Mouse (Mus musculus): ENCODE measurements at regions not wholly inside any gene's neighbourhood (a gene's known extent, or its start where the extent isn't known, plus 50 kb on each side); places are given as distances from the start of the nearest gene placed in this dataset.

DNA sequence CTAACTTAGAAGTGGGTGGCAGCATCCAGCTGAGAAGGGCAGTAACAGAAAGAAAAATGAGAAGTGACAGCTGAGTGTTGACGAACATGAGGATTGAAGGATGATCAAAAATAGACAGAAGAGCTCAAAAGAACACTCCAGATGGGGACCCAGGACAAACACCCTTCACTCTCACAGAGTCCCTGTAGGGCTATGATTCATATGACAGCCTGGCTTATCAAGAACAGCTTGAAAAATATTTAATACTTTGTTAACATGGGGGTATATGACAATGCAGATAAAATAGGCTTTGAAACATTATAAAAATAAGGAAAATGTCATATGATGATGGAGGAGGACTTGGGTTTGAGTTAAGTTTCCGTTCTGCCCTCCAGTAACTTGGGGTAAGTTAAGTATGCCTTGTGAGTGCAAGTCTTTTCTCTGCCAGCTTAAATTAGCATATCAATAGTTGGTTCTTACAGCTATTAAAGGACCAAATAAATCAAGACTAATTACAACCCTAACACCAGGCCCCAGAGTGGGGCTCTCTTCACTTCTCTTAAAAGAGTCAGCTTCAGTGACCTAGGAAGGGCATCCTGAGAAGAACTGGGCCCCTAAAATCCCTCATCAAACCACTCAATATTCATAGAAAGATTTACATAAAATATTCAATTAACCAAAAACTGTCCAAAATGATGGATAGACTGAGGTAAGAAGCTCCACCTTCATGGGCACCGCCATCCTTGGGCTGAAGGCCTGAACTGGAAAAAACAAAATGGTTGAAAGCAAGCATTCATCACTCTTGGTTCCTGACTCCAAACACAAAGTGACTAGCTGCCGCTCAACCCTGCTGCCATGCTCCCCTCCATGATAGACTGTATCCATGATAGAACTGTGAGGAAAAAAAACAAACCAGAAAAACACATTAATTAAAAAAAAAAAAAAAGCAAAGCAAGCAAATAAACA is 198.6 kb upstream of the Gcfc2 start:
- DNase-seq (ENCODE audit: low read depth, low spot score): no peak

DNA sequence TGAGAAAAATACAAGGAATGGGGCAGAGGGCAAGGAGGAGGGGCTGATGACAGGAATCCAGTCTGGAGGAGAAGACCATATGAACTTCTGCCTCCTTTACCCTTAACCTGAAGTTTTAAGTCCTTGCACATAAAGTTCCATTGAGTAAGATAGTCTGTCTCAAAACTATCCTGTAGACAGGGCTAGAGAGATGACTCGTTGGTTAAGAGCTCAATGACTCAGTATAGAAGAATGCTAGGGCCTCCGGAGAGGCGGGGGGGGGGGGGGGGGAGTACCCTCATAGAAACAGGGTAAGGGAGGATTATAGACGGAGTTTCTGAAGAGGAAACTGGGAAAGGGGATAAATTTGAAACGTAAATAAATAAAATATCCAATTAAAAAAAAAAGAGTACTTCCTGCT is 191.8 kb upstream of the Gcfc2 start:
- no peak for DNase-seq (ENCODE audit: low read depth, low spot score)

DNA sequence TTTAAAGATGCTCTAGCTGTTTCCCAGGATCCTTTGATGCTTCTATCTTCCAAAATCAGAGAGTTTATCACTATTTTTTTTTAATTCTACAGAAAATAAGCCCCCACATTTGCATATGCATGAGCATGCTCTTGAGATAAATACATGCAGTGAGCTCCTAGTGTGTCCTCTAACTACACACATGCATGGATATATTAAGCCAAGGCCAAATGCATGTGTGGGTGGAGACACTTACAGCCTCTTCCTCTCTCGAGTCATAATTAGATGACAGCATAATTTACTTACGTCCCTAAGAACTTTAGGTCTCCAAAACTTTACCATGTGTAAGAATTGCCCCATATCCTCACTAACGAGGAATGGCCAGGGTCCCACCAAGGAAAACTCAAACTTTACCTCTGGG is 189.9 kb upstream of the Gcfc2 start:
- no peak for DNase-seq (ENCODE audit: low read depth, low spot score)

DNA sequence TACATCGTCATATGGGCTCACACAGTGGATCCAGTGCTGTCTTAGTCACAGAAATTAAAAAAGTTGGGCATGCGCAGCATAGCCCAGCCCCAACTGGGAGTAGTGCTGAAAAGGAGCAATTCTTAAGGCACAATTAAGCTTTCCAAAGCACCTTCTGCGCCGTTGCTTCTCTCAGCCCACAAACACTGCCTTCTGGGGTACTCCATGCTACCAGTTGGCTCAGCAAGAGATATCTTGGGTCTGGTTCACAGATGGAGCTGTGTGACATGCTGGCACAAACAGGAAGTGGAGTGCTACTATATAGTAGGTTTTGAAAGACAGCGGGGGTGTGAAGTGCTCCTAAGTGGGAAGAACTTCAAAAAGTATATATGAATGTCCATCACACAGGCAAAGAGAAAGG is 185.0 kb upstream of the Gcfc2 start:
- DNase-seq (ENCODE audit: low read depth, low spot score): no peak

DNA sequence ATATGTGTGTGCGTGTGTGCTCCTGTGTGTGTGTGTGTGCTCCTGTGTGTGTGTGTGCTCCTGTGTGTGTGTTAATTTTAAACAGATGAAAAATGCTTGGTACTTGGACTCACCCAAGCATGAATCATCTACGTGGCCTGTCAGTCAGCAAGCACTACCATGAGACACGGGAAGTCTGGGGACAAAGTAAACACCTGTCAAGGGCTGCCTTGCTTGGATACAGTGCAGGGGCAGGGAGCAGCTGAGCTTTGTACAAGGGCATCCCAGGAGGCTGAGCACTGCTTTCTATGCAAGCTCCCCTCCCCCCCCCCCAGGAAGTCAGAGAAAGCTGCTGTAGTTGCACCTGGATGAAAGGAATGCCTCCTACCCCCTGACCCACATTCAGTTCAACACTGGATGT is 173.8 kb upstream of the Gcfc2 start:
- DNase-seq (ENCODE audit: low read depth, low spot score): no peak

DNA sequence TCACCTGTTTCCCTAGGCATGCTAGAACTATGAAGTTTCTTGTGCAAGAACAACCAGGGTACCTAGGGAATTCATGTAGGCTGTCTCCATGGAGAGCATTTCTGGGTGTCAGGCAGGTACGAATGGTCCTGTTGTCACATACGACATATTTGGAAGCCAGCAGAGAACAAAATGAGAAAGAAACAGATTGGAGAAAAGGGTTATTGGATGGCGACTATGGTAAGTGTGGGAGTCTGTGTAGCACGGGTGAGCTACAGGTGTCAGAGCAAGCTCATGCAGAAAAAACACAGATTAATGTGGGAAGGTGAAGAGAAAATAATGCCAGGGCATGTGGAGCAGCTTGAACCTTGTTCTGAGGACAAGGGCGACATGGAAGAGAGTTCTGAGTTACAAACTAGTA is 171.8 kb upstream of the Gcfc2 start:
- DNase-seq (ENCODE audit: low read depth, low spot score): no peak

DNA sequence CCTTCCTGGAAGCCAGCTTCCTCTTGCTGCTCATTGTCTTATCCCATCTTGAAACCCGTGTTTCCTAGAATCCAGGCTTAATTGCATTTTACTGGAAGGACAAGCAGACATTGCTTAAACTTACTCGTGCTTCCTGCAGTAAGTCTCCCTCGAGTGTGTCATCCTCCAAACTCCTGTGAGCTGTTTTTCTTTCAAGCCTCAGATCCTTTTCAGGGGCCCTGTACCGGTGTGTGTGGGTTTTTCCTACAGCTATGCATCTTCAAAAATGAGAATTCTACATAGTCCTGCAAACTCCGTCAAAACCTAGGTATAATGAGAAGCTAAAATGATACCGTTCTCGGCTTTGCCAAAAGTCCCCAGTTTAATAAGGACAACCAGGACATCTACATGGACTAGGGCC is 167.2 kb upstream of the Gcfc2 start:
- no peak for DNase-seq (ENCODE audit: low read depth, low spot score)

DNA sequence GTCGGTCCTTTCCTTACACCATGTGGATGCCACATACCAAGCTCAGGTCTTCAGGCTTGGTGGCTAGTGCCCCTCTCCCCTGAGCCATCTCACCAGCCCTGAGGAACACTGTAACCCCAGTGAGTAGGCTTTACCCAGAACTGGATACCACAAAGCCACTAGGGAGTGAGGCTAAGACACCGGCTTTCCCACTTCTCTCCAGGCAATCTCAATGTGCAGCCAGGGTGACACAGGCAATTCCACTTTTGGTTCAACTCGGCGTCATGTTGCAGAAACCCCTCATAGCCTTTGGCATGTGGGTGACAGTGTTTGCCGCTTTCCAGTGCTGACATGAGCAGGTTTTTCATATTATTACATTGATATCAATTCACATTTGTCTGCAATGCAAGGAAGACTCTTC is 164.6 kb upstream of the Gcfc2 start:
- DNase-seq (ENCODE audit: low read depth, low spot score): no peak

DNA sequence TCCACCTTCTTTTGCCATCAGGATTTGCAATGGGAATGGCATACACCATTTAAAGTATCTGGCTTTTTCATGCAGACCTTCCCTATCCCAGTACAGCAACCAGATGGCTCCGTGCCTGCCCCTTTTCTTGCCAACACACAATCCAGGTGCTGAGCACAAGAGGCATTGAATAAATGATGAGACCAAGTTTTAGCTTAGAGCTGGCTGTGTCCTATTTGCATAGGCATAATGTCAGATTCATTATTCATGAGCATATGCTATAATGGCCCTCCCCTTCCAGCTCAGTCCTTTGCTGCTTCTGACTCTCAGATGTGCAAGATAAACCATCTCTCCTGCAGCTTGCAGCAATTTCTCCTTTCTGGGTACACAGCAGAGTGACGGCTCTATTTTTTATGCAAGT is 163.3 kb upstream of the Gcfc2 start:
- no peak for DNase-seq (ENCODE audit: low read depth, low spot score)

DNA sequence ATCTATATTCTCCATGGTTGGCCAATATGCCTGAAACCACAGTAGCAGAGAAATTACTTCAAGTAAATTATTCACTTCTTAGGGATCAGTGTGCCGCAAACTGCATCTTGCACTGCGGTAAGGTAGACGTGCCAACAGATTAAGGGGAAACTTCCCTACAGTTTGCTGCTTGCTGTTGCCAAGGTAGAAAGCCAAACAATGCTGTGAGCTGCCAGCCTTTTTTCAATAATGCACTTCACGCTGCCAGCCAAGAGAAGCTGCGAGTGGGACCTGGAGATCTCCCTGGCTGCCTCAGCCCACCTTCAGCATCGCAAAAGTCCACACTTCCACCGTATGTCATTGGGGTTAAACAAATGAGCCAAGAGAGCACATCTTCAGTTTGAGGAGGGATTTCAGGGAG is 157.6 kb upstream of the Gcfc2 start:
- no peak for DNase-seq (ENCODE audit: low read depth, low spot score)

DNA sequence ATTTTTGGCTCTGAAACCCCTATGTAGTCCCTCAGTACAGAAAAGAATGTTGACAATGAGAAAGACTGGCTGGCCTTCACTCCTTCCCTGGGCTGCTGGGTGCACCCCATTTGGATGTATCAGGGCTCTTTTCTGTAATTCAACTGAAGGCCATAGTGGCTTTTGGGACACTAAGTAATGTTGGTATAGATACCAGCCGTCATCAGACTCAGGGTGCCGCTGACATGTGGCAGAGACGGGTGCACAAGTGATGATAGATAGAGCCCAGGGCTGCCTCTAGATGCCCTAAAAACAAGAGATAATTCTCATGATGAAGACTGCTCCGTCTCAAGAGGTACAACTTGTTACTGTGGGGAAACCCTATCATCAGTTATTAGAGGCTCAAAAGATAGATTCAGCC is 156.7 kb upstream of the Gcfc2 start:
- no peak for DNase-seq (ENCODE audit: low read depth, low spot score)

DNA sequence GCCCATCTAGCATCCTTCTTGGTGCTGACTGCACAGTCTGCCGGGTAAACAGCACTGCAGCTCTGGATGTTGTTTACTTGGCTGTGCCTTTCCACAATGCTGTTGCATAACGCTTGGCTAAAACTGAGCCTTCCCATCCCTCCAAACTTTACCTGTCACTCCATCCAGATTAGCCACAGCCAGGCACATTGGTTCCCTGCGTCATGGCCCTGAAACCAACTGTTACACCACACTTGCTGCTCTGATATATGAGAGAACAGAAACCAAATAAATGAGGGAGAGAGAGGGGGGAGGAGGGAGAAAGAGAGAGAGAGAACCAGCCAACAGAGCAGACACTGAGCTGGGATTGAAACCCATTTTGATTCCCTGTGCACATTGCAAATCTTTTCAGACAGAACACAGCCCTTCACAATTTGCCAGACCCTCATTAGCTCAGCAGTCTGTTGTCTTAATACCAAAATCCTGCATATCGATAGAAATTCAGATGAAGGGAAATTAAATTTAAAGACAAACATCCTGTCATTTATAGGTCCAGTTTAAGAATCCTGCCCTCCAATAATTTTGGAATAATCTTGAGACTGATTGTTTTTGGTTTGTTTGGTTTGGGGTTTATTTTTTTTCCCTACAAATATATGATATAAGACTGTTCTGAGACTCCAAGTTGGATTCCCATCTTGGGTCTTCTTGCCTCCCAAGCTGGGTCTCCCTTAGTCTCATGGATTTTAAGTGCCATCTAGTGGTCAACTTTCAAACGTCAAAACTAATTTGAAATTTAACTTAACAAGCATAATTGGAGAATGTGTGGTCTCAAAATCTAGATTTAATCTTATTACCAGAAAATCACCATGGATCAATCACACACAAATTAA is 154.6 kb upstream of the Gcfc2 start:
- no peak for DNase-seq (ENCODE audit: low read depth, low spot score)

DNA sequence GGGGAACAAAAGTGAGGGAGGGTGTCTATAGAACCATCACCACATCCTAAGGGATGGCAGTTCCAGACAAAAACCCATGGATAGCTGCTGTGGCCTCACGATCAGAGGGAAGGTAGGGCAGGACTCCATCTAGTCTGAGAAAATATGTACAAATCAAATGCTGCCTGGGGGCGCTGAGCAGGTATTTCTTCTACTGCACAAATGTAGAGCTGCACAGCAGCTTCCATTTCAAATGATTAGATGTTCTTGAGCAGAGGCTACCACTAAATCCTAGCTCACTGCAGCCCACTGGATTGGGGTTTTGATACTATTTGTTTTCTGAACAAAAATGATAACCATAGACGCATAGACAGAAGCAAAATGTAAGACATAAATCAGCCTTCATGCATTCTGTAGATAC is 153.2 kb upstream of the Gcfc2 start:
- no peak for DNase-seq (ENCODE audit: low read depth, low spot score)

DNA sequence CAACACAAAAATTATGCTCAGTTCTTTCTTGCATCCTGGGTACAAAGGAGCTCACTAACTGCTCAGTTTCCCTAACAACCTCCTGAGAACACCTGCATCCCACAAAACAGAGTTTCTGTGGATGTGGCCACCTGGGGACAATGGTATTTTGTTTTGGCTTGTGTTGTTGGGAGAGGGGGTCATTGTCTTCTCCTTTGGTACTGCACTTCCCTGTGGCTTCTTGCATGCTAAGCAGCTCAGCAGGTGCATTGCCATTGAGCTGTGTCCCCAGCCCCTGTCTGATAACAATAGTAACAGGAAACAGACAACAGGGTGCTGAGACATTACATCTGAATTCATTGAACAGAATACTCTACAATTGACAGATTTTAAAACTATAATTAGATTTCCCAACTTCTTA is 151.6 kb upstream of the Gcfc2 start:
- no peak for DNase-seq (ENCODE audit: low read depth, low spot score)

DNA sequence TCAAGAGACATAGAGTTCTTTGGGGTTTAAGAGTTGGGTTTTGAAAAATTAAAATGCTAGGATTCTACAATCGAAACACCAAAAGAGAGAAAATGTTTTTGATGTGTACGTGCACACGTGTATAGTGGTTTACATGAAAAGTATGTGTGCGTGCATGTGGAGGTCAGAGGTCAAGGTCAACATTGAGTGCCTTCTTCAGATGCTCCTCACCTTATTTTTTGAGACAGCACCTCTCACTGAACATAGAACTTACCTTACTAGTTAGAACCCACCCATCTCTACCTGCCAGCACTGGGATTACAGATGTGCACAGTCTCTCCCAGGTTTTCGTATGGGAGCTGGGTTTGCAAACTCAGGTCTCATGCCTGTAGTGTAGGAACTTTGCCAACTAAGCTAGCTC is 141.3 kb upstream of the Gcfc2 start:
- DNase-seq (ENCODE audit: low read depth, low spot score): no peak

DNA sequence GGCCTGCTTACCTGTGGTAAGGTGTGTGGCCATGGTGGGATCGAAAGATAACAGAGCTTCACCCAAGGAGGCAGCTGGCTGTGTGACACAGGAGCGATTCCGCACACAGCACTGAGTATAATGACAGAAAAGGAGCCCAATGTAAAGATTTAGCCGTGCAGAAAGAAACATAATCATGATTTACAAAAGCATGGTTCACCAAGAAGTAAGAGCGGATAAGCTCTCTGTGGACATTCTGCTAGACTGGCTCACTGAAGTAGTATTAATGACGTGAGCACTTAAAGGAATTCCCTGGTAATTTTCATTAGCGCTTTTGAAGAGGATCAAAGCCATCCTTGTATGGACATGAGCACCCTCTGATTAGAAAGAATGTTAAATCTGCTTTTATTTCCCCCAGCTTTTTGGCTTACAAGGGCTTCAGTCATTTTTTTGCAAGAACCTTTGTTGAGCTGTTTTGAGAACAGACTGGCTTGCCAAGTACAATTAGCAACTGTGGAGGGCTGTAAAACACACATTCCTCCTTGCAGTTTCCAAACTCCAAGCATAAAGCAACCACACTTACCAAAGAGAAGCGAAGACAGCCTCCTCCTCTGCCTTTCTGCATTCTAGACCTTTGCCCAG is 140.5 kb upstream of the Gcfc2 start:
- no peak for DNase-seq (ENCODE audit: low read depth, low spot score)

DNA sequence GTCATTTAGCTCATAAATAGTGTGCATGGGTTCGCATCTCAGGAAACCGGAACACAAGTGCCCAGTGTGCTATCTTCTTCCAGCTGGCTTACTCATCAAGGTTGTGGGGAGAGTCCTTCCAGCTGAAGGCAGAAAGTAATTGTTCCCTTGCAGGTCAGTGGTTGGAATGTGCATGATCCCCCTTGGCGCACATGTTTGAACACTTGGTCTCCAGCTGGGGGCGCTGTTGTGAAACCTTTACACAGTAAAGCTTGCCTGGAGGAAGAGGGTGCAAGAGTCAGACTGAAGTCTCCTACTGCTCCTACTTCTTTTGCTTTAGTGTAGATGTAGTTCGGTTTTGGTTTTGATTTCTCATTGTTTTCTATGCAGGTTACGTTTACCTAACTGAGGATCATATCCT is 128.2 kb upstream of the Gcfc2 start:
- peak; percentile 33 for DNase-seq (ENCODE audit: low read depth, low spot score)

DNA sequence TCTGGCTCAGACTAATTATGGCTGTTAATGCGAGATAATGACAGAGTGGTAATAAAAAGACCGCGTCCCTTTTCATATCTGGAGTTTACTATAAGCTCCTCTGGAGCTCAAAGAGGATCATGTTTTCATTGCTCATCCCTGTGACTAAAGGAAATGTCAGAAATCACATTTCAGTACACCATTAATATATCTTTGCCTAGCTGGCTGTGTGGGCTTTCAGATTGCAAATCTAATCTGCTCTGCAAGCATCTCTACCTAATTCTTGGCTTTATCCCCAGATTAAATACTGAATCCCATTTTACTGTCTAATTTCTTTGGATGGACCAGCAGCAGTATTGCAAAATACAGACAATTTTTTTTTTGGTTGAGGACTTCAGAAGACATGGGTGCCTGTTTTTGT is 122.6 kb upstream of the Gcfc2 start:
- no peak for DNase-seq (ENCODE audit: low read depth, low spot score)

DNA sequence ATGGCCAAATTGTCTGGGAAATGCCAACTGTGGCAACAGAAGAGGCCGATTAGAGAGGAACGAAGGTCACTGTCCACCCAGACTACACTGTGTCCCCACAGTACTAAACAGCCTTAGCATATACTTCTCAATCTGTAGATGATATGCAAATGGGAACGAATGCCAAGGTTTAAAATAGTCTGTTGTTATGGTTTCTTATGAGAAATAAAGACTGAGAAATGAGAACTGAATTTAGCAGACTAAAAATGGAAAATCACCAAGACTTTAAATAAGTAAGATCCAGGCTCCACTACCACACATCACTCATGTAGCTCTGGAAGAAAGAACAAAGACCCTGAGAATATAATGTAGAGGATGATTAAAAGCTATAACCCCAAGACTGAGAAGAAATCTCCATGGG is 121.7 kb upstream of the Gcfc2 start:
- no peak for DNase-seq (ENCODE audit: low read depth, low spot score)

DNA sequence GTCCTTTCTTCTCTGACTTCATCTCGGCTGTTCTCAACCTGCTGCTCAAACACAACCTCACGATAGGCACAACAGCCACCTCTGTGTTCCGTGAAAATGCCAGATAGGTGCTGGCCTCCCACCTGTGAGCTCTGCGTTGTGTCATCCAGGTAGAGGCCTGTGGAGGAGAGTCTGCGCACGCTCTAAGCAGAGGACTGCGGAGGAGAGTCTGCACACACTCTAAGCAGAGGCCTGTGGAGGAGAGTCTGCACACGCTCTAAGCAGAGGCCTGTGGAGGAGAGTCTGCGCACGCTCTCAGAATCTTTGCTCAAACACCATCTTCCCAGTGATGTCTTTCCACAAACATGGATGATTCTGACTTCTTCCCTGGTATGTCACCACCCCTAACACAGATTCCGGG is 117.5 kb upstream of the Gcfc2 start:
- DNase-seq (ENCODE audit: low read depth, low spot score): no peak

DNA sequence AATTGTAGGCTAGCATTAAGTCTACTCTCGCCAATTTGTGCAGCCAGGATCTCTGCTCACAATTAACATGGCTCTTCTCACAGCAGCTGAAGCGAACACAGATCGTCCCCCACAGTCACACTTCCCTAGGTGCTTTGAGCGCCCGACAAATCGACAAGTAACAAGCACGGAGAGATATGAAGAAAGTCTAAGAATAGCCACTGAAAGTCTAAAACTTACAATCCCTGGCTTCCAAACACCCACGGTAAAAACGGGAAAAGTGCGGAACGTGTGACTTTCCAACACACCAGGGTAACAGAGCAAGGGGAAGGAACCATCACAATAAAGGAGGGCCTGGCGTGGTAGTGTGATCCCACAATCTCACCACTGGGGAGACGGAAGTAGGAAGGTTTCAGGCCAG is 114.8 kb upstream of the Gcfc2 start:
- no peak for DNase-seq (ENCODE audit: low read depth, low spot score)

DNA sequence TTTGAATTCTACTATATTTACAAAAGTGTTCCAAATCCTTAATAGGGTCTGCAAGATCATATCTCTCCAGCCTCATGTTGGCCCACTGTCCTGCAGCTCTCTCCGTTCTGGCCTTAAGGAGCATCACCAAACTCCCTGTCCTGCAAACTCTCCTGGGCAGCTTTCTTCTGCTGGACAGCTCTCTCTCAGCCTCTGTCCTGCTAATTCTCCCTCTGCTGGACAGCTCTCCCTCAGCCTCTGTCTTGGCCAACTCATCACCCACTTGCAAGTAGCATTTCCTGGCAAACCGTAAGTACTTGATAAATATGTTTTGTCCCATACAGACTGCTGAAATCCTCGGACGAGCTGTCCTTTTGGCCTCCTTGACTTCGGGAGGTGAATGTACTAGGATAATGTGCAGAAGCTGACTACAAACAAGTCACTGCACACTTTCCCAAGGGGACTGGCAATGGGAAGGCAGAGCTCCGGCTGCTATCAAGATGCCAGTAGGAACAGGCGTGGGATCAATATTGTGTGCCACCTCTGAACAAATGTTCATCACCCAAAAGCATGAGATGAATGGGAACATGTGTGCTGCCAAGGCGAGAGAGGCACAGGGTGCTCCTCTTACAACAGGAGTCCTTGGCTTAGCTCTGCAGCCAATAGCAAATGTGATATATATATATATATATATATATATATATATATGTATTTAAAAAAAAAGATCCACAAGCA is 108.1 kb upstream of the Gcfc2 start:
- no peak for DNase-seq (ENCODE audit: low read depth, low spot score)
